Mouse (Mus musculus) heart, adult 9 months (tissue): ENCODE data around the gene Col4a2.

ENCODE experiments used
- DNase-seq, 2 experiments: peaks; one replicate each; pipeline ENCODE4 v3.0.0; 2022; ENCODE audit warnings: low spot score in 2 of 2

Gene Col4a2

DNA sequence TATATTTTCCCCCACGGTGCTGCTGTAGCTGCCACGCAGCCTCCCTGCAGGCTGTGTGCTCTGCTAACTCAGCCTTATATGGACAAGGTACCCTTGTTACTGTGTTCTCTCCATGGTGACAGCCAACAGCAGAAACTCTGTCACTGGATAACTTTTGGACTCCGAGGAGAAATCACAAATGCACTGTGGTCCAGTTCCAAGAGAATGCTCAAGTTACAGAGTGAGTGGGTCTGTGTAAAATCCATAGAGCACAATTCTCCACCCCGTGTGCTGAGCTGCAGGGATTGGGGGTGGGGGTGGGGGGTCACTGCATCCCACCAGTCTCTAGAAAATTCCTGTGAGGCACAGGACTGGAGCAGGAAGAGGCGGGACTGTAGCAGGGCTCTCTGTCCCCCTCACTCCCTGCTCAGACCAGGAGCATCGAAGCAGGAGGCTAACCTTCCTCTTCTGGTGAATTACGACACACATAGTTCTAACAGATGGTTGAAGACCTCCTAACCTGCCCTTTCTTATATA, 45.4 kb downstream of the Col4a2 start:
- DNase-seq: no peak

GRCm38 (mm10) chr8:11359846-11360245, 47.2 kb downstream of the Col4a2 start:
- DNase-seq: no peak

DNA sequence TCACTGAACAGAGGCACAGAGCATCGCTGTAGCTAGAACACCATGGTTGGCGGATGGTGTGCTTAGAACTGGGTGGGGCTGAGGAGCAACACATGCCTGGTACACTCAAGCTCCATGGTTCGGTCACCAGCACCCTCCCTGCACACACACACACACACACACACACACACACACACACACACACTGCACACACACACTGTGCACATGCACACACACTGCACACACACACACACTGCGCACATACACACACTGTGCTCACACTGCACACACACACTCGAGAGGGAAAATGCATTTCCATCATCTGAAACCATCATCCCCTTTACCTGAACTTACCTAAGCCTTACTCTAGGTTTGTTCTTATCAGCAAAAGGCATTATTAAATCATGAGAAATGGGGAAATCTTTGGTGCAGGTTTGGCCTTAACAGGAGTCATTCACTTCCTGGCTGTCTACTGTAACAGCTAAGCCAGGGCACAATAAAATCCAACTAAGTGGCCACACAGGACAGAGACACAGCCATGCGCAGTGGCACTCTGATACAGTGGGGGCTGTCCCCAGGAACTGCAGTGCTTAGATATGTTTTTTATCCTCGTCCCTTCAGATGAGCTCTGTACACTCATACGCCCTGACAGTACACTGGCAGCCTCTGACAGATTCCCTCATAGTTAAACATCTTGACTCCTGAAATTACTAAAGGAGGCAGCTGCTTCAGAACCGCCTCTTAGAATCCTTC, 49.1 kb downstream of the Col4a2 start:
- no peak for DNase-seq

DNA sequence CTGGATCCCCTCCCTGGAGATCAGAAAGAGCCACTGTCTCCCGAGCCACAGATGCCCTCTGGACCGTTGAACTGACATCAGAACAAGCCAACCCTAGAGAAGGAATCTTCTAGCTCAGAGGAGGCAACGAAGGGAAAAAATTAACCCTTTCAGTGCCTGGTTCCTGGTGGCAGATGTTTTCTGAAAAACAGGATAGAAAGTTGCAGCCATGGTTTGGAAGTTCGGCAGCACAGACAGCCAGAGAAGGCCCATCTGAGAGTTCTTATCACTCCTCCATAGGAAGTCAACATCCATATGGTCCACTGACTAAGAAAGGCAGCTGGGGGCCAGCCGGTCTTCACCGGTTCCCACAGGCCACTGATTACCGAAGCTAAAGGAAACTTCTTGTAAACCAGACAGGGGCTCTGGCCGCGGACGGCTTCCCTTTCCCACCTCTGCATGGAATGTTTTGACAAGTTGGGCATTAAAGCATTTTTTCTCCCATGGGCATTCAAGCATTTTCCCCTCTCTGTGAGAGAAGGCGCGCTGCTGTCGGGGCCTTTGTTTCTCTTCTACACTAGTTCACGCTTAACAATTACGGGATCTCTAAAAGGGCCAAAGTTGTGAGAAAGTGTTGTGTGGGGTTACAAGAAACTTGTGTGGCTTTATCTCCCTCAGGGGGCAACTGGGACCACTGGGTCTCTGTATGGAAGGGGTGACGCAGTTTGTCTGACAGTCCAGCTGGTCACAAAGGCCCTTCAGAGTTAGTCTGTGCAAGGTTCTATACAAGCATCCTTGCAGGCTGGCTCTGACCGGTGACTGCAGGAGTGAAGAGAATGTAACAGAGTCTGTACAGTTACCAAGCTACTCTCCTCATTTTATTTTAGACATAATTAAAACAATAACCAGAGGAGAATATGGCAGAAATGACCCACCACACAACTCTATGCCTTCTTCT, 49.9 kb downstream of the Col4a2 start:
- no peak for DNase-seq

DNA sequence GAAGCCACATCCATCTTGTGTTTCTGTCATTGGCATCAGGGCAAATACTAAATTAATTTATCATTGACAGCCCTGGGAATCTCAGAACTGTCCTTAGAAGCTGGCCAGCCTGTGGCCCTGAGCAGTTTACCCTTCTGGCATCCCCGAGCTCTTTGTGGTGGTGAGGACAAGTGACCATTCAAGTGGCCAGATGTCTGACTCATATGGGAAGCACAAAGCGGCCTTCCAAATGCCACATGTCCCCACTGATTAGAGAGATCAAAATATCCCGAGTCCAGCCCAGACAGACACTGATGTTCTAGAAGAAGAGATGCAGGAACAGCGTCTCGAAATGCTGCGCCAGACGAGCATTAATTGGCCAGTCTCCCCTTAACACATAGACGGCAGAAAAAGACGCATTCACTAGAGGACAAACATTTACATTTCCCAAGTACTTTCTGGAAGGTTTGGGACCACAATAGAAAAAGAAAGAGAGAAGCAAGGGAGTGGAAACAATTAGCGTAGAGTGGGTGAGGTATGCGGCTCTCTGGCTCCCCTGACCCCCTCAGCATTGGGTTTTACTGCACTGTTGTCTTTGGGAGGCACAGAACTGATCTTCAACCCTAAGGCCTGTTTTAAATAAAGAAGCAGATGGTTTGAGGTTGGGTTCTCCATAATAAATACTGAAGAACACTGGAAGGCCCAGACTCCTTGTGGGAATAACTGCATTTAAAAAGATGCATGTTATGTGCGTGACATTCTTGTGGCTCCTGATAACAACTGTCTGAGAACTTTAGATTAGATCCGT, 50.9 kb downstream of the Col4a2 start:
- no peak for DNase-seq

- no peak for DNase-seq
Observed at GRCm38 (mm10) chr8:11366251-11366650, 53.6 kb downstream of the Col4a2 start.

- no peak for DNase-seq
Observed at GRCm38 (mm10) chr8:11366741-11367140, 54.1 kb downstream of the Col4a2 start.

DNA sequence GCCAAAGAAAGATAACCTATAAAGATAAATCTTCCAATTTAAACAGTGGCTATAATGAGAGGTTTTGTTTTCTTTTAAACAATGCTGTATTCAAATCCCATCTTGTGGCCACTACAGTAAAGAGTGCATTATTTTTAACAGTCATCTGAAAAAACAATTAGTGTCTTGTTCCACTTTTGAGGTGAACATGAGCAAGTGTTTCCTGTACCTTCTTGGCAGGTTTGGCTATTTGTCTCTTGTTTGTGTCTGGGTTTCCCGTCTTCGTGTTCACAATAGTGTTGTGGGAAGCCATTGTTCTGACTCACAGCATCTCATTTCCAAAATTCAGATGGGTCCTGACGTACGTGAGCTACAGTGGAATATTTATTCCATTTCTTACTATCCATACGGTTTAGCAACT, 55.1 kb downstream of the Col4a2 start:
- peak; percentile 60 to 79 for DNase-seq

DNA sequence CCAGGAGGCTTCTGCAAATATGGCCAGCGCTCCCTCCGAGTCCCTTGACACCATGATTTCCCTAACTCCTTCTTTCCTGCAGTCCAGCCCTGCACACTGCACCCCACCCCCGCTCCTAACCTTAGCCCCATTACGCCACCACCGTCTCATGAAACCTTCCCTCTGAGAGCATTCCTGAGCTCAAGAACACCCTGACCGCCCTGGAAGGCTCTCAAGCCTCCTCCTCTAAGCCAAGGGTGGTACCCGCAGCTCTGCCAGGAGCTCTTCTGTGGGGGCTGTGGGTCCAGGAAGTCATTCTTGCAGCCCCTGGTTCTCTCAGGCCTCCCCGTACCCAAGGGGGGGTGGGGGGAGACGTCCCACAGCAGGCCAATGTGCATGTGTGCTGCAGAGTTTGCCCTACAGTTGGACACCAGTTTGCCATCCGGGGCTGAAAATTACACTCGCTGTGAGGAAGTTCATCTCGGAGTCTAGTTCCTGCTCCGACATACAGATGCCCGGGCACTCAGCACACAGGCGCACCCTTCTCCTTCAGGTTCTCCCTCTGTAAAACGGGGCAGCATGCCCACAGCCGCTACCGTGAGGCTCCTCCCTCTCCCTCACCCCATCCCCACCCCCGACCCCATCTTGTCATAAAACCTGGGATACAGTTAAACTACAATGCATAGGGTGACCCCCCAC, 57.1 kb downstream of the Col4a2 start:
- DNase-seq: no peak

DNA sequence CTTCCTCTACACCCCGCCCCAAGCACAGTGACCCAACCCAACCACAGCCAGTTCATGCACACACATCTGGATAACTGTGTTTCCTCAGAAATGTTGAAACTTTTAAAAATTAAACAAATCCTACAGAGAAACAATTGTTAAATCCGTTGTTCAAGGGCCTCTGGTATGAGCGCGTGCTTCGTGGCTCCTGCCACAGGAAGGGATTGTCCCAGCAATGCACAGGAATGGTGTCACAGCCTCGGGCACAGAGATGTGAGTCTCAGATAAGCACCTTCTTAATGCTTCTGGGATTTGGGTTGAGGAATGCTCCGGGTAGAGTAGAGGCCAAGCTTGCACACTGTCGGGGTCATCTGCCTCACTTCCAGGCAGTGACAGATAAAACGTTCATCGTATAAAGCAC, 58.7 kb downstream of the Col4a2 start:
- no peak for DNase-seq

DNA sequence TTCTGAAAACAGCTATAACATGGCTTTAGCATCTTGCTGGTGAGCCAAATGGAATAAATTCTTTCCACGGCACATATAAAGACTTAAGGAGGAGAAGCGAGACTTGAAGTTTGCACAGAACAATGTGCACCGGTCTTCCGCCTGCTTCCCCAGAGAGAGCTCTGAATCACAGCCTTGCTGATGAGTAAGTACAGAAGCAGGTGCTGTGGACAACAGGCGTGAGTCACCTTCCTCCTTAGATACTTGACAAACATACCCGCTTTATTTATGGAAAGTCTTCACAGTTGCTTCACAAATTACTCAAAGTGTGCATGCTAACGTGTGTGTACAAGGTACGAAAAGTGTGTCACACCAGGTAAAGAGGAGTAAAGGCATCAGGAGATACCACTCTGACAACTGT, 59.5 kb downstream of the Col4a2 start:
- no peak for DNase-seq

GRCm38 (mm10) chr8:11373643-11374325, 61.2 kb downstream of the Col4a2 start:
- DNase-seq: no peak

- DNase-seq: no peak
Observed at GRCm38 (mm10) chr8:11374326-11375076, 61.9 kb downstream of the Col4a2 start.

GRCm38 (mm10) chr8:11375749-11376438, 63.3 kb downstream of the Col4a2 start:
- DNase-seq: peak in 1 of 2 experiments; percentile 50

GRCm38 (mm10) chr8:11377391-11378210, 65.0 kb downstream of the Col4a2 start:
- DNase-seq: no peak

DNA sequence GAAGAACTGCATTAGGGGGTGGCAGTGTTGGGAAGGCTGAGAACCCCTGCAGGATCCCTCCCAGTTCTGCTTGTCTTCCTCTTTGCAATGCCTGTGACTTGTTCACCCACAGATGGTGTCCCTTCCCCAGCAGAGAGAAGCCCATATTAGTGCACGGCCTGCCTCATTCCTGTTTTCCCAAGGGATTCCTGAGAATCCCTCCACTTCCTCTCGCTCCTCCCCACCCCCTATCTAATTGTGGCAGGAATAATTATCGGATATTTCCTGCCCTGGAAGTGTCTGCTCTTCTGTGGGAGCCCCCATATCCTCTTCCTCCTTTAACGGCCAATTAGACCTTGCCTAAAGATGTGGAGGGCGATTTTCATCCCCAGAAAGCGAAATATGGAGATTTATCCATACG, 67.0 kb downstream of the Col4a2 start:
- DNase-seq: peak in 1 of 2 experiments; percentile 62

GRCm38 (mm10) chr8:11381544-11381943, 68.9 kb downstream of the Col4a2 start:
- DNase-seq: no peak

DNA sequence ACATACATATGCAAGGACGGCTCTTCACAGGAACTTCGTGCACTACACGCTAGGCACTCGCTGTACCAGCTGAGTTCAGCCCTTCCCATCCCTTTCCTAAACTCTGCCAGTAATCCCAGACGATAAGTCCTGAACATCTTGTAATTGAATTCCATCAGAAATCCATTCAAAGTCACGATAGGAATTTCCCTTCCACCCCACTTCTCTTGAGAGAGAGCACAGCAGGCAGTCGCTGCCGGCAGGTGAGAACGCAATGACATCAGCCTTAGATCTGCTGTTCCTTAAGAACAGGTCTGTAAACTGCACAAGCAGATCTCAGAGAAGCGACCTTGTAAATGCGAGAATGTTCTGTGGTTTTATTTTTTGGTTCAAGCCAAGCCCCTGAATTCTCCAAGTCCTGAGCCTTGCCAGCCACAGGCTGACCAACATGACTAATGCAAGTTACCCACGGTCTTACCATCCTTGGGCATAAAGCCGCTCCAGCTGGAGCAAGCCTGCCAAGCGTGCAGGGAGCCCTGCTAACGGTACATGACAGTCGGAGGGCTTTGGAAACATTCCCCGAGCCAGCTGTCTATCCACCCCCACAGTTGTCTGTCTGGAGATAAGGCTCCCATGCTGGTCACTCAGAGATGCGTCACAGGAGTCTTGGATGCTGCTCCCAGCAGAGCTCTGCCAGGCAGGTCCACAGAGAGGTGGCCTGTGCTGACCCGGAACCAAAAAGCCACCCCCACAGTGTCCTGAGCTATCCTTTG, 69.6 kb downstream of the Col4a2 start:
- peak; percentile 79 to 84 for DNase-seq
